Mouse (Mus musculus) embryonic fibroblast, embryonic 13.5 days (primary cell): ENCODE measurements at regions not wholly inside any gene's neighbourhood (a gene's known extent, or its start where the extent isn't known, plus 50 kb on each side); places are given as distances from the start of the nearest gene placed in this dataset.

ENCODE experiments used
- H3K27ac ChIP-seq: 2 replicates; pipeline ENCODE4 v1.5.1; 2012; ENCODE audit warnings: low read length, control low read depth, inconsistent platforms; ENCODE audit not compliant: insufficient read depth
- H3K4me1 ChIP-seq: 2 replicates; pipeline ENCODE4 v1.6.1; 2011; ENCODE audit warnings: low read length; ENCODE audit not compliant: control insufficient read depth, insufficient read depth
- H3K4me3 ChIP-seq: 2 replicates; pipeline ENCODE4 v1.5.1; 2011; ENCODE audit warnings: mild to moderate bottlenecking, control low read depth, low read length; ENCODE audit not compliant: insufficient read depth
- CTCF ChIP-seq: IDR thresholded peaks from 2 replicates; pipeline ENCODE4 v1.5.1; 2011; ENCODE audit warnings: mild to moderate bottlenecking, control low read depth, low read length, moderate library complexity, borderline replicate concordance; ENCODE audit not compliant: insufficient read depth
- POLR2A ChIP-seq: IDR thresholded peaks from 2 replicates; pipeline ENCODE4 v1.6.1; 2011; ENCODE audit warnings: low read depth, mild to moderate bottlenecking, control low read depth, low read length, moderate library complexity

GRCm38 (mm10) chr14:46616030-46616429 lies 144.3 kb upstream of the Cdkn3 start:
- no peaks in the 10 kb centered on the region for H3K4me1 ChIP-seq
- TF ChIP-seq POLR2A (no peak), CTCF (no peak)
- no peak overlapping the region for H3K27ac ChIP-seq
- H3K4me3 ChIP-seq = no peak overlapping the region

- no peak overlapping the region for H3K27ac ChIP-seq
- TF ChIP-seq CTCF (no peak), POLR2A (no peak)
- H3K4me3 ChIP-seq = no peak overlapping the region
- H3K4me1 ChIP-seq = no peaks in the 10 kb centered on the region
These were observed 145.4 kb upstream of the Cdkn3 start for GRCm38 (mm10) chr14:46614936-46615335.

- Histone ChIP-seq H3K4me3 (no peak overlapping the region), H3K4me1 (no peaks in the 10 kb centered on the region), H3K27ac (no peak overlapping the region)
- TF ChIP-seq POLR2A = no peak
- no peak for TF ChIP-seq CTCF
These were observed 146.6 kb upstream of the Cdkn3 start for GRCm38 (mm10) chr14:46613748-46614147.

GRCm38 (mm10) chr14:46613211-46613610 lies 147.1 kb upstream of the Cdkn3 start:
- Histone ChIP-seq H3K4me3 (no peak overlapping the region), H3K27ac (no peak overlapping the region), H3K4me1 (no peaks in the 10 kb centered on the region)
- TF ChIP-seq CTCF = no peak
- no peak for TF ChIP-seq POLR2A

GRCm38 (mm10) chr14:46612584-46612983 lies 147.8 kb upstream of the Cdkn3 start:
- no peak overlapping the region for H3K27ac ChIP-seq
- H3K4me1 ChIP-seq = no peaks in the 10 kb centered on the region
- no peak for TF ChIP-seq POLR2A
- no peak for TF ChIP-seq CTCF
- H3K4me3 ChIP-seq = no peak overlapping the region

- TF ChIP-seq POLR2A (no peak), CTCF (no peak)
- Histone ChIP-seq H3K27ac (no peak overlapping the region), H3K4me3 (no peak overlapping the region), H3K4me1 (no peaks in the 10 kb centered on the region)
These were observed 149.4 kb upstream of the Cdkn3 start for GRCm38 (mm10) chr14:46610926-46611325.

- H3K27ac ChIP-seq = no peak overlapping the region
- H3K4me3 ChIP-seq = no peak overlapping the region
- TF ChIP-seq POLR2A (no peak), CTCF (no peak)
- no peaks in the 10 kb centered on the region for H3K4me1 ChIP-seq
These were observed 150.0 kb upstream of the Cdkn3 start for GRCm38 (mm10) chr14:46610226-46610855.

- Histone ChIP-seq H3K4me3 (no peak overlapping the region), H3K27ac (no peak overlapping the region), H3K4me1 (no peaks in the 10 kb centered on the region)
- TF ChIP-seq POLR2A (no peak), CTCF (no peak)
These were observed 153.6 kb upstream of the Cdkn3 start for GRCm38 (mm10) chr14:46606694-46607093.

GRCm38 (mm10) chr14:46606037-46606436 lies 154.3 kb upstream of the Cdkn3 start:
- Histone ChIP-seq H3K27ac (no peak overlapping the region), H3K4me3 (no peak overlapping the region), H3K4me1 (no peaks in the 10 kb centered on the region)
- TF ChIP-seq POLR2A (no peak), CTCF (no peak)

GRCm38 (mm10) chr14:46604886-46605531 lies 155.3 kb upstream of the Cdkn3 start:
- no peak for TF ChIP-seq POLR2A
- TF ChIP-seq CTCF = no peak
- no peak overlapping the region for H3K4me3 ChIP-seq
- H3K4me1 ChIP-seq = no peaks in the 10 kb centered on the region
- no peak overlapping the region for H3K27ac ChIP-seq
